15 mouse cellular contexts compared by ENCODE assay signal in the genomic region with DNA sequence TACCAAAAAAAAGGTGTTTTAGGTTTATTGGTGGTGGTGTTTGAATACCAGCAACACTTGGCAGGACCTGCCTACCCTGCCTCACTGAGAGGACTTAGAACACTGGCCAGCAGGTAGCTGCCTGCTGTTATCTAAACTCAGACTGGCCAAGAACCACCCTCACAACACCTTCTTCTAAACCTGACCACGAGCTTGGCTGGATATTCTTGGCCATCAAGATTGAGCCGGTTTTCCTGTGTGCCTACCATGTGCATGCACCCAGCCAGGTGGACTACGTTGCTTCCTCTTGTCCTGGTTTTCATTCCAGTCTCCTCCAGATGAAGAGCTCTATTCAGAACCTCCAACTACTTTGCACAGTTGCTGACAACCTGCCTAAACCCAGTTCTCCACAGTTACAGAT.
"Had no signal": no experiment of that assay in that cellular context is flagged by ENCODE, and none has a peak within 500 bp of the region (broad histone marks: within the 10 kb centered on the region; RNA-seq: fewer than 3 reads in every experiment).

No protein-coding gene starts in this region.

- ATAC-seq: hindbrain, postnatal 0 days; intestine, embryonic 16.5 days; liver, embryonic 12.5 days had no signal

- DNase-seq: gastrocnemius, postnatal 14 days; gastrocnemius, postnatal 36 days; heart, adult 2 months; heart, postnatal 14 days; heart, postnatal 36 days; kidney, adult 11 months; kidney, adult 2 months; kidney, adult 9 months; kidney, postnatal 14 days; kidney, postnatal 36 days; layer of hippocampus, postnatal 36 days; left cerebral cortex, postnatal 4 days had no signal
